Mouse (Mus musculus) forebrain, embryonic 16.5 days (tissue): ENCODE results near the gene Necab2. TPM values are rescaled to one million over a fixed set of nuclear protein-coding genes. Genes with fewer than 3 reads are reported as not detected.

Experiments
- ATAC-seq: fragments of 200-750 bp; cut with Nextera tagmentation; 2 replicates; pipeline ENCODE4 v1.8.0; 2017; ENCODE audit warnings: mild to moderate bottlenecking, moderate library complexity
- H3K27ac ChIP-seq: fragments of 300-500 bp; sonication (generic); 2 replicates; pipeline ENCODE4 v1.5.1; 2014; ENCODE audit warnings: low read length, control low read depth
- H3K27me3 ChIP-seq: fragments of 300-500 bp; sonication (generic); replicated peaks from 2 replicates; pipeline ENCODE4 v1.6.1; 2014; ENCODE audit warnings: low read length; ENCODE audit not compliant: control insufficient read depth, insufficient read depth
- H3K36me3 ChIP-seq: fragments of 300-500 bp; sonication (generic); 2 replicates; pipeline ENCODE4 v1.6.1; 2014; ENCODE audit not compliant: control insufficient read depth, insufficient read depth
- H3K4me1 ChIP-seq: fragments of 300-500 bp; sonication (generic); replicated peaks from 2 replicates; pipeline ENCODE4 v1.6.1; 2014; ENCODE audit warnings: low read length; ENCODE audit not compliant: control insufficient read depth, insufficient read depth
- H3K4me2 ChIP-seq: fragments of 300-500 bp; sonication (generic); 2 replicates; pipeline ENCODE4 v1.6.1; 2014; ENCODE audit warnings: mild to moderate bottlenecking, low read length, control low read depth
- H3K4me3 ChIP-seq: fragments of 300-500 bp; sonication (generic); replicated peaks from 2 replicates; pipeline ENCODE4 v1.5.1; 2014; ENCODE audit warnings: mild to moderate bottlenecking, low read length, control low read depth
- H3K9ac ChIP-seq: fragments of 300-500 bp; sonication (generic); replicated peaks from 2 replicates; pipeline ENCODE4 v1.6.1; 2014; ENCODE audit warnings: low read depth, low read length, control low read depth
- H3K9me3 ChIP-seq: fragments of 300-500 bp; sonication (generic); 2 replicates; pipeline ENCODE4 v1.6.1; 2016; ENCODE audit warnings: low read length; ENCODE audit not compliant: control insufficient read depth
- WGBS: fragments of 180-500 bp; shearing (Covaris S2); extraction: QIAGEN DNeasy Blood & Tissue Kit; methylation state at CpG from one replicate; pipeline ENCODE4 v1.1.7; 2014; 5-methylcytosine and 5-hydroxymethylcytosine counted together
- polyA plus RNA-seq: library from polyadenylated mRNA; unstranded; fragments of >200 nt; fragmentation: Nextera tagmentation; extraction: Ambion mirVana; gene quantifications from 2 replicates; pipeline ENCODE4 v1.2.1, GENCODE M21; 2015

Gene Necab2
- 11.9 and 28.9 TPM in 2 replicates for polyA plus RNA-seq

GRCm38 (mm10) chr8:119446211-119446989 is at the start of gene Necab2:
Necab2 (plus strand) TSS chr8:119446719.
- ATAC-seq = peak; percentile 49
- Histone ChIP-seq H3K4me2 (peak within 1 kb of the TSS; percentile 90), H3K27me3 (peaks cover 14% of the 10 kb centered on the region; the same call in 1 of the 2 replicates), H3K9me3 (no peaks in the 10 kb centered on the region), H3K9ac (peak within 1 kb of the TSS; percentile 71), H3K27ac (no peak within 1 kb of the TSS), H3K4me1 (peaks cover 15% of the 10 kb centered on the region), H3K36me3 (no peaks in the 10 kb centered on the region), H3K4me3 (peak within 1 kb of the TSS; percentile 65)
- 2% methylated on average over 27 of the region's 52 CpGs for WGBS

- peaks cover 3% of the 10 kb centered on the region; the same call in 1 of the 2 replicates for H3K36me3 ChIP-seq
- ATAC-seq = no peak
- 86% methylated on average over 9 of the region's 9 CpGs for whole genome bisulfite sequencing
- no peak overlapping the region for H3K27ac ChIP-seq
- no peak overlapping the region for H3K9ac ChIP-seq
- no peaks in the 10 kb centered on the region for H3K27me3 ChIP-seq
- no peak overlapping the region for H3K4me3 ChIP-seq
- no peaks in the 10 kb centered on the region for H3K9me3 ChIP-seq
- H3K4me2 ChIP-seq = no peak overlapping the region
- H3K4me1 ChIP-seq = peaks cover 16% of the 10 kb centered on the region
Observed at GRCm38 (mm10) chr8:119398558-119398957, 48.0 kb upstream of the Necab2 start.

GRCm38 (mm10) chr8:119399255-119399654 is 47.3 kb upstream of the Necab2 start:
- WGBS = 85% methylated on average over 6 of the region's 6 CpGs
- no peak overlapping the region for H3K9ac ChIP-seq
- H3K27me3 ChIP-seq = no peaks in the 10 kb centered on the region
- ATAC-seq = no peak
- H3K27ac ChIP-seq = no peak overlapping the region
- peaks cover 12% of the 10 kb centered on the region for H3K4me1 ChIP-seq
- H3K9me3 ChIP-seq = no peaks in the 10 kb centered on the region
- no peak overlapping the region for H3K4me3 ChIP-seq
- H3K4me2 ChIP-seq = no peak overlapping the region
- H3K36me3 ChIP-seq = peaks cover 3% of the 10 kb centered on the region; the same call in 1 of the 2 replicates

DNA sequence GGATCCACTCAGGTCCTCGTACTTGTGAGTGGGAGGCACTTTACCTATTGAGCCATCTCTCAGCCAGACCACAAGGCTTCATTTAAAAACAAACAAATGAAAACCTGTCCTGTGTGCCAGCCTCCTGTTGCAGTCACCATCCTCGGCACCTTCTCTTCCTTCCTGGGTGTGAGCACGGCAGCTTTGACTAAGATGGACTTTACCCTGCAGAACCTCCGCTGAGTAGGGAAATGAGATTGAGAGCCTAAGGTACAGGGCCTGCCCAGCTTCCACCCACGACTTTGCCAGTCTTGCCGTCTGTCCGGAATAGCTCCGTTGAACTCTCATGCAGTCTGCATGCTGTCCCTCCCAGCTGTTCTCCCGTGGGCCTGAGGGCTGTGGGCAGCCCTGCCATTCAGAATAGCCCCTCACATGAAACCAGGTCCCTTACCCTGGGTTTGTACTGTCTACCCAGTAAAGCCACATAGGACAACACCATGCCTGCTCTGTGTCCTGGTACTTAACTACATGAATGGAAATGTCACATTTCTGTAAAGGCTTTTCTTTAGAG is 46.3 kb upstream of the Necab2 start:
- ATAC-seq = no peak
- H3K4me1 ChIP-seq = peaks cover 10% of the 10 kb centered on the region

GRCm38 (mm10) chr8:119400904-119401303 is 45.6 kb upstream of the Necab2 start:
- ATAC-seq = no peak
- Histone ChIP-seq H3K27ac (no peak overlapping the region), H3K9me3 (no peaks in the 10 kb centered on the region), H3K9ac (no peak overlapping the region), H3K27me3 (no peaks in the 10 kb centered on the region), H3K36me3 (peaks cover 3% of the 10 kb centered on the region; the same call in 1 of the 2 replicates), H3K4me2 (no peak overlapping the region), H3K4me1 (peaks cover 3% of the 10 kb centered on the region), H3K4me3 (no peak overlapping the region)
- 84% methylated on average over 3 of the region's 3 CpGs for WGBS

More for the DNA sequence above, 46.3 kb upstream of the Necab2 start:
- no peaks in the 10 kb centered on the region for H3K27me3 ChIP-seq
- H3K4me3 ChIP-seq = no peak overlapping the region
- H3K9me3 ChIP-seq = no peaks in the 10 kb centered on the region
- H3K27ac ChIP-seq = no peak overlapping the region
- no peak overlapping the region for H3K9ac ChIP-seq
- H3K4me2 ChIP-seq = no peak overlapping the region
- H3K36me3 ChIP-seq = peaks cover 3% of the 10 kb centered on the region; the same call in 1 of the 2 replicates
- WGBS = 80% methylated on average over 9 of the region's 9 CpGs

- Histone ChIP-seq H3K4me3 (no peak overlapping the region), H3K4me2 (no peak overlapping the region), H3K27me3 (no peaks in the 10 kb centered on the region), H3K9me3 (no peaks in the 10 kb centered on the region), H3K4me1 (no peaks in the 10 kb centered on the region), H3K36me3 (peaks cover 7% of the 10 kb centered on the region; the same call in 1 of the 2 replicates), H3K27ac (no peak overlapping the region), H3K9ac (no peak overlapping the region)
- ATAC-seq = no peak
- 83% methylated on average over 10 of the region's 10 CpGs for WGBS
Observed at GRCm38 (mm10) chr8:119403912-119404311, 42.6 kb upstream of the Necab2 start.

DNA sequence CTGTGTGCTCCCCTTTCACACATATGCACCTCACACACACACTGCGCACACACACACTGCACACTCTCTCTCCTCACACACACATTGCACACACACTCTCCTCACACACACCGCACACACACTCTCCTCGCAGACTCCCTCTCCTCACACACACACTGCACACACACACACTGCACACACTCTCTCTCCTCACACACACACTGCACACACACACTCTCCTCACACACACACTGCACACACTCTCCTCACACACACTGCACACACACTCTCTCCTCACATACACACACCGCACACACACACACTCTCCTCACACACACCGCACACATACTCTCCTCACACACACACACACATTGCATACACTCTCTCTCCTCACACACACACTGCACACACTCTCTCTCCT is 41.9 kb upstream of the Necab2 start:
- Histone ChIP-seq H3K4me2 (no peak overlapping the region), H3K9ac (no peak overlapping the region), H3K4me3 (no peak overlapping the region), H3K4me1 (no peaks in the 10 kb centered on the region), H3K9me3 (no peaks in the 10 kb centered on the region), H3K36me3 (peaks cover 10% of the 10 kb centered on the region; the same call in 1 of the 2 replicates), H3K27ac (no peak overlapping the region), H3K27me3 (no peaks in the 10 kb centered on the region)
- WGBS = 97% methylated on average over 5 of the region's 5 CpGs
- ATAC-seq = no peak

GRCm38 (mm10) chr8:119408311-119408710 is 38.2 kb upstream of the Necab2 start:
- H3K36me3 ChIP-seq = peaks cover 13% of the 10 kb centered on the region

DNA sequence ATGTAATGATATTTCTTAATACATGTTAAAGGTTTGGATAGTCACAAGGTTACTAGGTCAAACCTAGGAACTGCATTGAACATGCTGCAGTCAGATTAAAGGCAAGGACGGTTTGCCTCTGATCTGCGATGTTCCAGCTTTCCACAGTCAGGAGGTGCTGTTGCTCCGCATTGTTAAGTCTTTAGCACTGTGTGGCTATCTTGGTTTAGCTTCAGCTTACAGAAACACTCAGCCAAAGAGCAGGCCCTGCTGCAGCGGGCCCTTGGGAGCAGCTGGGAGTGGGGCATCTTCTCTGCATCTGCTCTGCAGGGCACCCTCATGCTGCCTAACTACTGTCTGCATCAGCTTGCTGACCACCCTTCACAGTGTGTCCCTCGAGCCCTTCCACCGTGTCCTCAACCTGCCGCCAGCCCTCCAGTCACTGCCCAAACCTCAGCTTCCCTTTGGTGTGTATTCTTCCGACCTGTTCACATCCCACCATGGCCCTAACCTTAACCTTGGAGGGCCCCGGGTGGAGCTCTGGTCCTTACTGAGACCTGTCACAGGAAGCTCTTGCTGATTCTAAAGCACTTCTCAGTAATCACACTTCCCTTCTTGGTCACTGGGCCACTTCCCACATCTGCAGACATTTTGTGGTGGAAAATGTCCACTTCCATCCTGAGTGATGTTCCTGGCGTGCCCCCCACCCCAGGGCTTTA is 34.3 kb upstream of the Necab2 start:
- no peak overlapping the region for H3K4me2 ChIP-seq
- 56% methylated on average over 10 of the region's 10 CpGs for WGBS
- H3K4me1 ChIP-seq = peaks cover 3% of the 10 kb centered on the region; the same call in 1 of the 2 replicates
- no peak overlapping the region for H3K4me3 ChIP-seq
- no peak overlapping the region for H3K9ac ChIP-seq
- H3K27me3 ChIP-seq = 0 out of 2 replicates have a peak, but pooled peaks cover 2% of the 10 kb centered on the region
- peaks cover 13% of the 10 kb centered on the region for H3K36me3 ChIP-seq
- ATAC-seq = no peak
- H3K27ac ChIP-seq = no peak overlapping the region
- no peaks in the 10 kb centered on the region for H3K9me3 ChIP-seq

More at GRCm38 (mm10) chr8:119408311-119408710, 38.2 kb upstream of the Necab2 start:
- Histone ChIP-seq H3K27ac (no peak overlapping the region), H3K4me1 (peaks cover 3% of the 10 kb centered on the region; the same call in 1 of the 2 replicates), H3K27me3 (no peaks in the 10 kb centered on the region), H3K9me3 (no peaks in the 10 kb centered on the region), H3K4me3 (no peak overlapping the region), H3K4me2 (no peak overlapping the region), H3K9ac (no peak overlapping the region)
- WGBS = 86% methylated on average over 8 of the region's 8 CpGs
- no peak for ATAC-seq
